Mouse (Mus musculus) adrenal gland, postnatal 4 days (tissue): ENCODE measurements around the gene Zgpat. TPM values are rescaled to one million over a fixed set of nuclear protein-coding genes. Genes with fewer than 3 reads are reported as not detected.

ENCODE experiments used
- DNase-seq, 2 experiments: peaks; one replicate each; pipeline ENCODE4 v3.0.0; 2021 to 2022; ENCODE audit warnings: low spot score in 2 of 2, mixed read lengths in 2 of 2
- total RNA-seq, 2 experiments: library from RNA; stranded (reverse); gene quantifications; 2 replicates each; pipeline ENCODE4 v1.2.3; 2021

Gene Zgpat
- total RNA-seq, 2 experiments from 2014 or later: 37.0 to 42.4 TPM

DNA sequence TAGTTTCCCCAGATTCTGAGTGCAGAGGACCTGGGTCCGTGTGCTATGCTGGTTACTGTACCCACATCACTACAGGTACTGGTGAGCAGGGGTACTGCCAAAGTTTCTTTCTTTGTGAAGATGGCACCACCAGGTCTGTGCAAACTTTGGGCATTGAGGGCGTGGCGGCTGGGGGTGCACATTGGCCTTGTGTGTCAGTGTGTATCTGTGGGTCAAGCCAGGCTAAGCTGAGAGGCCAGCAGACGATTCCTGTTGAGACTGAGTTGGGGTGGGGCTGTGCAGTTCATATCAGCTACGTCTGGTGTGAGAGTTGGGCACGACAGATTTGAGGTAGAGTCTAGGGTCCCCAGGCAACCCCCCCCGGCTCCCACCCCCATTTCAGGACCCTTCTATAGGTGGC is 19.7 kb downstream of the Zgpat start:
- DNase-seq: no peak

DNA sequence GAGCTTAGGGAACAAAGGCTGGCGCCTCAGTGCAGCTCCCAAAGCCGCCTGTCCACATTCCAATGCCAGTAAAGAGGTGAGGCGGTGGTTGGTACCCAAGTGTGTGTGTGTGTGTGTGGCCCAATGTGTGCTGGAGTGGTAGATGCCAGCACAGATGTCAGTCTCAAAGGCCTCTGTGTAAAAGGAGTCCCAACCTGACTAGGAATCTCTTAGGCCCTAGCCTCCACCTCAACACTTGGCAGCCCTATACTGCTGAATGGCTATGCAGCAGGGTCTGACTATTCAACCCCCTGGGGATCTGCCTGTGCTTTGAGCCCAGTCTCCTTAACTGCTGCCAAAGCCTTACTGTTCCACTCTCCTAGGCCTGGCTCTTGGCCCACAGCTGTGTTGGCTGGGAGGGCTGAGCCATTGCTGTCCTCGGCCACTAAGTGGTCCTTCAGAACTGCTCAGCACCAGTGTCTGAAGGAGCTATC is 20.2 kb downstream of the Zgpat start:
- no peak for DNase-seq

DNA sequence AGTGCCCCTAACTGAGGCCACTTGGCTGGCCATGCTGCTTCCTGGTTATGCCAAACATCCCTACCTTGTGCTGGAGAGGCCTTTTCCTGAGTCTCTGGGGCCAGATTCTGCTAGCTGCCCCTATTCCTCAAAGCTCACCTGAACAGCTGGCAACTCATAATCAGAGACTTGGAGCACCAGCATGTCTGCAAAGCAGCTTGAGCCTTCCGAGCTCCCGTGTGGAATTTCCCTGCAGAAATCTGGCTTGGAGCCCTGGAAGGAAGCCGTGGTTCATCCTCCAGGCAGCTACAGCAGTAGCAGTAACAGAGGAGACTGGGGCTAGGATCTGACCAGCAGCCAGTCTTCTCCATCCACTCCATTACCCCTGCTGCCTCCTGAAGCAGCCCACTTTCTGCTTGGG is 21.2 kb downstream of the Zgpat start:
- DNase-seq: no peak

DNA sequence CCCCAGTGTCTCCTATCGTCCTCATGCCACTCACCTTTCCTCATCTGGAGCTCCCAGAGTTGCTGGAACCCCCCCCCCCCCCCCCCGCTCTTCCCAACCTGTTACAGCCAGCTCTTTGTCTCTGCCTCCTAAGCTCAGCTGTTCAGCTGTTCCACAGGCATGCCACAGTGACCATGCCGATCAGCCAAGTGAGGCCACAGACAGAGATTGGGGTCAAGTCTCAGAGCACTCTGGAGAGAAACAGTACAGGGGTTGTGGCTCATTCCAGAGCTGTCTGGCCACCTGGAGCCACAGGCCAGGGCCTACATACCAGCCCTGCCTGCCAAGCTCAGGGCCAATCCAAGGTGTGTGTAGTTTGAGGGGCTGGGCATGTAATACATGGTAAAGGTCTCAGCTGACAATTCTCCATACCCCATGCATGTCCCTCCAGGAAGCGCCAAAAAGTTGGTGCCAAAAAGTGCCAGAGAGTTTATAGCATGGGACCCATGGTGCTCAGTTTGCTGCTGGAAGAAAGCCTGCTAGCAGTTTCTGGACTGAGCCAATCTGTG is 22.0 kb downstream of the Zgpat start:
- DNase-seq: no peak

DNA sequence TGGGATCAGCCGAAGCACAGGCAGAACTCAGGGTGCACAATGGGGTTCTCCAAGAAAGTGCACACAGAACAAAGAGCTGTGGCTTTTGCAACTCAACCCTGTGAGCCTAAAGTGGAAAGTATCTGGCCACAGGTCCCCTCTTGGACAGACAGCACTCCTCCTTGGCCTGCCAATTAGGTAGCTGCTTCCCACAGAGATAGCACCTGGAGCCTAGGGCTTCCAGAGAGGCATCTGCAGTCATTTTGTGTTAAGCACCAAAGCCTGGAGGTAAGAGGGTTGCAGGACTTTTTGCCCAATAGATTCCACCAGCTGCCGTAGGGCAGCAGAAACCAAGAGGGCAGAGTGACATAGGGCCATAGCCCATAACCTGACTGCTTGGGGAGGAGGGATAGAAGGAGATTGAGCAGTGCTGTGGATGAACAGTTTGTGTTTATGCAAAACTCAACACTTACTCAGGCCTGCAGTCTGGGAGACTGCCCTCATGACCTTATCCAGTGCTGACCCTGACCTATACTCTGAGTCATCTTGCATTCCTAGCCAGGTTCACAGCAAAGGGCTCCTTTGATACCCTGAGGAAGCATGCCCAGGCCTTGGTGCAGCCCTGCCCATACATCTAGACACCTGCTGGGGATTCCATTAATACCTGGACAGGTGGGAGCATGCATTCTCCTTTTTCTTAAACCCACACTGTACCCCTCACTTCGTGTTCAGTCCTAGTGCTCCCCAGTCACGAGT is 25.6 kb downstream of the Zgpat start:
- DNase-seq: no peak

DNA sequence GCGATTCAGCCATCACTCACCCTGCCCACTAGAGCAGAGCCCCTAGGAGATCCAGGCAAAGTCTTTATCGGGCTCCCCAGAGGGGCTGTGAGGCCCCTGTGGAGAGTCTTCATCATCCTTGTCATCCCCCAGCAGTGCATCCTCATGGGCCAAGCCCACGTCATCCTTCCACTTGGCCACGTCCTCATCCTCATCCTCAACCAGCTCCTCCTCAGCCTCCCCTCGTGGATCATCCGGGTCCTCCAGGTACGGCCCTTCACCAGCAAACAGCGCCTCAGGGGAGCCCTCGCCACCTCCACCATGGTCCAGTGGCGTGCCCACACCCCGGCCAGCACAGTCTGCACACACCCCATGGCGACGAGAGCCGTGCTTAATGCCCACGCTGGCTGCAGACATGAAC is 26.3 kb downstream of the Zgpat start:
- DNase-seq: no peak

DNA sequence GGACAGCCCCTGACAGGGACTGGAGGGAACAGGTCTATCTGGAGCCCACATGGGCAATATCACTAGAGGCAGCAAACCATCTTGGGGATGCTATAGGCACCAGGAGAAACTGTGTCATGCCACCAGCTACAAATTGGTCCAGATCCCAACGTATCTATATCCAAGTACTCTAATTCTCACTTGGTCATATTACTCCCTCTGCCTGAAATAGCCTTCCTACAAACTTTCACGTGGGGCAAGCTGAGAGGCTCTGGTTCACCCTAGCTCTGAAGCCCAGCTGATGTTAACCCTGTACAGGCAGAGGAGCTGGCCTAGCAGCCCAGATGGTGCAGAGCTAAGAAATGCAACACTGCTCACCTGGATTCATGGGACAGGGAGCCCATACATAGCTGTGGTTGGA is 26.8 kb downstream of the Zgpat start:
- DNase-seq: no peak

DNA sequence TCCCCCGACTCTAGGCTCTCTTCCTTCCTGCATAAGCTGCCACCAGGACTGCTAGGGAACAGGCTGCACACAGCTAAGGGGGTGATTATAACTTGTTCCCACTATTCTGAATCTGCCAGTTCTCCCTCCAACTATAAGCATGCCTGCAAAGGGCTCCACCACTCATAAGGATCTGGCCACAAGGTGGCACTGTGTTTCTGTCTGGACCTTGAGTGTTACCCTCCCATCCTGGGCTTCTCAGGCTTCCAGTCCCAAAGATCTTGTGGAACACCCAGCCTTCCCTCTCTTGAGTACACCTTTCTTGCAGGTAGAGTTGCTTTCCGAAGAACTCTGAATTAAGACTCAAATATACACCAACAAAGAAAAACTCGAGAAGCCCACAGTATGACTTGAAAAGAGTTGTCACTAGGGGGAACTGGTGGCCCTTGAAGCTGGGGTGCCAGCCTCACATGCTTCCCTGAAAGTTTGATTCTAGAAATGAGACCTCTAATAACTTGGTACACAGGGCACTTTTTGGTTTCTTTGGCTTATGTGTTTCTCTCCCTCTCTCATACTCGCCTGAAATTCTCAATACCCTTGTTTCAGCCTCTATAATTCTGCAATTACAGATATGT is 28.0 kb downstream of the Zgpat start:
- peak; percentile 70 to 84 for DNase-seq

DNA sequence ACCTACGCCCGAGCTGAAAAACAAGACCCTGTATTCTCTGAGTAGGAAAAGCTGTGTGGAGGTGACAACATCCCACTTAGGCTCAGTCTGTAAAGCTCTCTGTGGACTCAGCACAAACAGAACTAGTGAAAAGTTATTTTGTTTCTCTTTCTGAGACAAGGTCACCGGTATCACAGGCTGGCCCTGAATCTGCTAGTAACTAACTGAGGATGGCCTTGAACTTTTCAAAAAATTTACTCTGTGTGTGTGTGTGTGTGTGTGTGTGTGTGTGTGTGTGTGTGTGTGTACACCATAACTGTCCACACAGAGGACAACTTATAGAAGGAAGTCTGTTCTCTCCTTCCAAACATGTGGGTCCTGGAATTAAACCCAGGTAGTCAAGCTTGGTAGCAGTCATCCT is 29.4 kb downstream of the Zgpat start:
- DNase-seq: no peak

DNA sequence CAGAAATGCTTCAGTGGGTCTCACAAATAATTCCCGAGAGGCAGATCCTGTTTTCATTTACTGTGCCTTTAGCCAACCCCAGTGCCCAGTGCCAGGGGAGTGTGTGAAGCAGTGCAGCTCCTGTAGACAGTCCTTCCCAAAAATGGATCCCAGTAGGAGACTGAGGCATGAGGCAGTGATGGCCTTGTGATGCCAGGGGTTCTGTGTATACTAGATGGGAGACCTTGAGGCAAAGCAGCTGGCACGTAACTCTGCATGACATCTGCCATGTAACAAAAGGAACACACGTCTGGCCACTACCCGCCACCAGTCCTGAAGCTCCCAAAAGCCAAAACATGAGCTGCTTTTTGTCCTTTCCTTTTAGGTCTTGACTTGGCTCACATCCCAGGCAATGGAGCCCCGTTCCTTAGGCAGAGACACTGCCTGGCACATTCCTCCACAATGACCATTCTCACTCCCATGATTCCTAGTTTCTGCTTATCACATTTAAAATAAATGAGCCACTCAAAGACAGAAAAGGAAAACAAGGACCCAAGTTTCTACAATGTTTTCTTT is 32.6 kb downstream of the Zgpat start:
- DNase-seq: no peak

DNA sequence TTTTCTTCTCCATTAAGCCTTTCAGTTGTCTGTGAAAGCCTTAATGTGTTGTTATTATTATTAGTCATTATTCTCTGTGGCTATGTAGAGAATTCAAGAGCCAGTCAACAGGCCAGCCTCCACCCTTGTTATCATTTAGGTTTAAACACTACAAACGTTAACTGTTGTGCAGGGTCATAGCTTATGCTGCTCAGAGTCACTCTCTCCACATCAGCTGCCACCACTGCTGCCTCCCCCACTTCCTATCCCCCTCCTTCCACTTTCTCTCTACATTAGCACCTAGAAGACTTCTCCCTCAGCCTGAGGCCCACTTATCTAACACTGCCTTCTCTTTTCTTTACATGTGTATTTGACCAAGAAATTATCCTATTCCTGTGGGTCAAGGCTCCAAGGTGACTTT is 36.8 kb downstream of the Zgpat start:
- no peak for DNase-seq

DNA sequence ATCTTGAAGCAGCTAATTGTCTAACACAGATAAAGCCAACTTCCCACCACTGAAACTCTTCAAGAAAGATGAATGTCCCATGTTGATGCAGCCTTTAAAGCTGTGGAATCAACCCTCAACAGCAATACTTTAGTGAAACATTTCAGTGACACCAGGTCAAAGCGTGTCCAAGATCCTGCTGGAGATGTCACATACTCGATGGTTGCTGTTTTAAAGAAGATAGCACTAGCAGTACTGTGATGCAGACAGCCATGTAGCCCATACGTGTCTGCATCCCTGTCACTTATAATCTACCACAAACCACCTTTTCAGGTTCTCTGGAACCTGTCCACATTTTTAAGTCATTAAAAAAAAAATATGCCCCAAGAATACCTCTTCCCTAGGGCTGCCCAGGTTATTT is 39.0 kb downstream of the Zgpat start:
- DNase-seq: no peak

DNA sequence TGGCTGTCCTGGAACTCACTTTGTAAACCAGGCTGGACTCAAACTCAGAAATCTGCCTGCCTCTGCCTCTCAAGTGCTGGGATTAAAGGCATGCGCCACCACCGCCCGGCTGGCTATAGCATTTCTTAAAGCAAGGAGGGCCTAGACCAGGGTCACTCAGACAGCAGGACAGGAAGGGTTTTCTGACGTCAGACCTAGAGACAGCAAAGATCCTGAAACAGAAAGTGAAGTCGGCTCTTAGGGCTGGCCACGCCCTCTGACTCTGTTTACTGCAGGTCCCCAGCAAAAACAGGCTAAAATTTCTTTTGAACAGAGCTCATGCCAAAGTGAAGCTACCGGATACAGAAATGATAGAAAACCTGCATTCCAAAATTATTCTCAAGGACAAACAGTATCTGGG is 44.9 kb downstream of the Zgpat start:
- no peak for DNase-seq

DNA sequence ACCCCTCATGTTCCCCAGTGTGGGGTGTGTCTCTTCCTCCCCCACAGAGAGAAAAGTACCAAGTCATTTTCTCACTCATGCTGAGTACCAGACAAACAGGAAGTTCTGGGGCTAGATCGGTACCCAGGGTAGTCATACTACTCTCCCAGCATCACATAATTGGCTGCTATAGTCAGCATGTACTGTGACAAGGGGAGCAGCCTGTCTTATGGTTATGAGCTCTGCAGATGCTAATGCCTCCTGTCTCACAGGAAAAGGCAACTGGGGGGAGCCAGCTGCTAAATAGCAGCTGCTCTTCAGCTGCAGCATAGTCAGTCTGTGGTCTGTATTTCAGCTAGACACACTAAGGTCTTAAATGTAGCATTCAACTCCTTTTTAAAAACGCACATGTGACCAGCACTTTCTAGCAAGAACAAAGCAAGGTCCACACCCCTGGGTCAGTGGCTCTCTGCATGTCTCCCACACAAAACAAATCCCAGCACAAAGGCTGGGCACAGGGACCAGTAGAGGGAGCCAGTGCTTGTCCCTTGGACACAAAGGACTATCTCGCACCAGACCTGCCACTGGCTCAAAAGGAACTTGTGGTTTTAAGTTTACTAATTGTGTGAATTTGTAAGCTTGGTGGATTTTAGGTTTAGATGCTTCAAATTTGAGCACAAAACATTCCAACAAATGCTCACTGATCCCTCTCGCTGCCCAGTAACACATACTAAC is 46.2 kb downstream of the Zgpat start:
- DNase-seq: peak in 1 of 2 experiments; percentile 28

DNA sequence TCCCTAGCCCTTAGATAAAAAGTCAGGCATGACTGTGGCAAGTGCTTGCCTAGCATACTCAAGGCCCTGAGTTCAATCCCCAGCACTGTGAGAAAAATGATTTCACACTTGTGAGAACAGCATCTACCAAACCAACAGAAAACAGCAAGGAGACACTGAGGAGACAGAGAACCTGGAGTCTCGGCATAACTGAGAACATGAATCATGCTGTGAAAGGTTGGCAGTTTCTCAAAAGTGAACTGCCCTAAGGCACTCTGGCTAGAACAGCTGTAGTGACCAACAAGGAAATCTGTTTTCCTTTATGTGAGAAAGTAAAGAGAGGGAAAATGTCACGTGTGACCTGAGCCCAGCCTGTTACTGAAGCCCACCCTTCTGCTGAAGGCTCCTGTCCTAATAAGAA is 48.4 kb downstream of the Zgpat start:
- DNase-seq: no peak

DNA sequence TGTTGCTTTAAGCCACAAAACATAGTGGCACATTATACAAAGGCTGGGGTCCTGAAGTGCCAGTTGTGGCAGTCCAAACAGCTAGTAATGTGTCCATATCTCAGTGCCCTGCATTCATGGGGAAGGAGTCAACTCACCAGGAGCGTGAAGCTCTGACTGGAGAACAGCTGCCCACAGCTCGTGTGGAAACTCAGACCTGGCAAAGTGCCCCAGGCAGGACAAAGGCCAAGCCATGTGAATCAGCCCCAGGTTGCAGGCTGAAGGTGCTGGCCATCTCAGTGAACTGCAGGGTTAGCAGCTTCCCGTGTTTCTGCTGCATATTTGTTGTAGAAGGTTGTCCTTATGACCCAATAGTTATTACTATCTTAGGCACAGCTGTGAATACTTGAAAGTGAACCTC is 51.2 kb downstream of the Zgpat start:
- DNase-seq: peak in 1 of 2 experiments; percentile 40

DNA sequence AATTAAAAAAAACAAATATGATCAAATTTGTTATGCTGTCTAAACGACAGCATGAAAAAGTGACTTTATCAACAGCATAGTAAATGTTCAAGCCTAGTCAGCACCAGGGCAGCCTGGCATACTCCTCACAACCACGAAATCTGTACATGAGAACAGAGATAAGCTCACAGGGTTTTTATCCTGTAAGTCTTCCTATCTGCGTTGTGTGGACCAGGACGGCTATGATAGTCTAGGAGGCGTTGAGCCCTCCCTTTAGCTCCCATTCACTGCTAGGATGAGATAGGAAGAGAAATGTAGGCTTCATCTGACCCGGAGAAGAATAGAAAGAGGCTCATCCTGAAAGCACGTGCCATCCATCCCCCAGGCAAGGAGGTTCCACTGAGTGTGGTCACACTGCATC is 54.6 kb downstream of the Zgpat start:
- DNase-seq: no peak

DNA sequence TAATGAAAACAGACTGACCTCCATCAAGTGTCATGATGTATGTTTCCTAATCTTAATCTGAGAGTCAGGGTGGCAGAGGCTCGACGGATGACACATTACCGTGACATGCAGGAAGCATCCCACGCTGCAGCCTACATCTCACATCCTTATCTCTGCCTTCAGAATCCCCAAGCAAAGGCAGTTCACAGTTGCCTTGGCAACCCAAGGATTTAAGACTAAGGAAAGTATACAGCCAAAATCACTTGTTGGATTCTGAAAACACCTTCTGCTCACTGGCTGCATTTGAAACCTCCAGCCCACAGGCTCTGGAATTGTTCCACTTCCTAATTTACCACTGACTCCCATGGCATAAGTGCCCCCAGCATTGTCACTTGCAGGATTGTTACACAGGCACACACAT is 55.7 kb downstream of the Zgpat start:
- no peak for DNase-seq

DNA sequence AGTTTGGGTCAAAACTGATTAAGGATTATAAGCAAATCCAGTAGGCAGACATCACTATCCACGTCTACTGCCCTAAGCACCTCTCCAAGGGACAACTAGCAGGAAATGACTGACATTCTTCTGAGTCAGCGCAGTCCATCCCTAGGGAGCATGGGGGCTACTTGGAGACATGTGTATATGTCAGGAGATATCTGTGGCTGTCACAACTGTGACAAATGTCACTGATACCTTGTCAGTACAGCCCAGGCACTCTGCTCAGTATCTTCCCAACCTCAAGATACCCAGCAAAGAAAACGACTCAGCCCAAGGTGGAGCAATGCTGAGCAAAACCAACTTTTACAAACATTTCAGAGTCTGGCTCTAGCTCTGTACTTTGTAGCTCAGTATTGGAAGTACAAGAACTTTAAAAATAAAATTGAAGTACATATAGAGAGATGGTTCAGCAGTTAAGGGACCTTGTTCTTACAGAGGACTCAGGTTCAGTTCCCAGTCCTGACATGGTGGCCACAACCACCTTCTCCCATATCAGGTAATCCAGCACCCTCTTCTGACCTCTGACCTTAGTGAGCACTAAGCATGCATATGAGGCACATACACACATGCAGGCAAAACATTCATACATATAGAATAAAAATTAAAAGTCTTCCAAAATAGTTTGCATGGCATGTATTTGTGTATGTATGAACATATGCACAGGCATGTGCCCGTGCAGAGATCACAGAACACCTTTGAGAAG is 56.3 kb downstream of the Zgpat start:
- no peak for DNase-seq

DNA sequence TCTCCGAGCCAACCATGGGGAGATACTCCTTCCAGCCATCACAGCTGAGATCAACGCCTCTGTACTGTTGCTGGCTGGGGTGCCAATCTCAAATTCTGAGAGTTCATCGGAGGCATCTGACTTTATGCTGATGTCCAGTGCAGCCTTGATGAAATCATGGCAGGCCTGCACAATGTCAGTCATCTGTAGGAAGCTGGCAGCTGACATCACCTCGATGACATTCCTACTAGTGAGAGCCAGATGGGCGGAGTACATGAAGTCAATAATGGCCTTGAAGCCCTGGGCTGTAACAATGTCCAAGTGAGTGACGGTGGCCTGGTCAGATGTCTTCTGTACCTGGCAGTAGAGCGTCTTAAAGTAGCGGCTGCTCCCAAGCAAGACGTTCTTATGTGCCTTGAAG is 59.1 kb downstream of the Zgpat start:
- DNase-seq: no peak
